Mouse (Mus musculus) adrenal gland, postnatal 25 days (tissue): ENCODE results near the gene Kcnk1. TPM values are rescaled to one million over a fixed set of nuclear protein-coding genes. Genes with fewer than 3 reads are reported as not detected.

Experiments
- DNase-seq: peaks from one replicate; pipeline ENCODE4 v3.0.0; 2021; ENCODE audit warnings: mixed read lengths
- total RNA-seq: library from RNA; stranded (reverse); gene quantifications from 2 replicates; pipeline ENCODE4 v1.2.3, GENCODE M21; 2021

The Kcnk1 gene
- total RNA-seq, 1 experiment from 2014 or later = 1.8 TPM

GRCm38 (mm10) chr8:126062844-126063243 lies 67.9 kb downstream of the Kcnk1 start:
- DNase-seq = no peak

DNA sequence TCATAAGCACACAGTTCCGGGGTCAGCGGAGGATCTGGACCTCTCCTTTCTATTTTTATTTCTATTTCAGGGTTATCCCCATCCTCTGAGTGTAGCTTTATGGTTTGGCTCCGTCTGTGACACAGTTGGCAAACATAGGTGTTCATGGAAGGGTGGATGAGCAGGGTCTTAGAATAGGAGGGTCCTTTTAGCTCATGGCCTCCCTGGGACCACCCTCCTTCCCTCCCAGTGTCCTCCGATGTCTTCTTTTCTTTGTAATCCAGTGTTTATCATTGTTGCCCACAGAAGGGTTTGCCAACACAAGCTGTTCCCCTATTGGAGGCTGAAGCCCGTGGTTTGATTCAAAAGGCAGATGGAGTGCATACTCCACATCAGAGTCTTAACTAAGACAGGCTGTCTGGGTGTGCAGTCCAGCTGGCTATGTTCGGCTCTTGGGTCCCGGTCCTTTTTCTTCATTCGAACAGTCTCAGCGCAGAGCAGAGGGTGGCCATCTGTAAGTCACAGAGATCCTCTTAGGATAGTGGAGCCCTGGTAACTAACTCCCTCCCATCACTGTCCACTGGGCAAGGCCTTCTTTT lies 69.0 kb downstream of the Kcnk1 start:
- DNase-seq = no peak

GRCm38 (mm10) chr8:126064587-126065145 lies 69.7 kb downstream of the Kcnk1 start:
- no peak for DNase-seq

DNA sequence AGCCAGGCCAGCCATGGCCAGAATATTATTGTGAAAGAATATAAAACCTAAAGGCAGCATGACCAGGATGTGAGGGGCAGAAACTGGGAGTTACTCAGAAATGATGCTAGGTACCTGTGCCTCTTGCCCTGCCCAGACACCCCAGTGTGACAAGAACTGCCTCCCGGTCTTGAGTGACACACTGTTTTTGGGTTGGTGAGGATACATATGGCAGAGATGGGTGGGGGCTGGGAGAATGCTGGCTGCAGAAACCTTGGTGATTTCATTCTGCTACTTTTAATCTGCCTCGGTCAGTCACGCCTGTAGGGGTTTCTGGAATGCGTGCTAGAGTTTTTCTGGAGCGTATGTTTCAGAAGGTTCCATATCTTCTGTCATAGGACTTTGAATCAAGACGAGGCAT lies 72.3 kb downstream of the Kcnk1 start:
- no peak for DNase-seq

GRCm38 (mm10) chr8:126068136-126068535 lies 73.2 kb downstream of the Kcnk1 start:
- DNase-seq = no peak

GRCm38 (mm10) chr8:126072678-126073077 lies 77.7 kb downstream of the Kcnk1 start:
- DNase-seq = no peak

DNA sequence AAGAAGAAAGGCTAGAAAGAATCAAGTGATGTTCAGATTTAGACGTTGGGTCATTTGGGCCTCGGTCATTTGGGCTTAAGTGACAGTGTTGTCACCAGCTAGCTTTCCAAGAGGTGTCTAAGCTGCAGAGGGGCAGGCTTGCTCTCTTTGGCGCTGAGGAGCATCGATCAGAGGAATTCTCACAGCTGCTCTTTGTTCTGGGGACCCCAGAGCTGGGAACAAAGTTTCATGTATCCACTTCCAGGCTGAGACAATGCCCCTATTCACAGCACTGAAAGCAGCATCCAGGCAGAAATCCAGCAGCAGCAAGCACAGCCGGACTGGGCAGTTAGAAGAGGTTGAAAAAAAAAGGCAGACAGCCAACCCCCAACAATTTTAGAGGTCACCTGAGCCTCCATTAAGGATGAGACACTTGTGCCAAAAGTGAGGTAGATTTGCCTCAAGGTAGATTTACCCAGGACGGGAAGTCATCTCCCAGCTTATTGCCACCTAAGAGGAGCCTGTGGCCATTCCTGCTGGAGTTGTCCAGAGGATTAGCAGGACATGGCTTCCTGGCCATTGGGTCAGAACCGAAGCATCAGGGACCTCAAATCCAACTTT lies 78.3 kb downstream of the Kcnk1 start:
- DNase-seq = no peak

DNA sequence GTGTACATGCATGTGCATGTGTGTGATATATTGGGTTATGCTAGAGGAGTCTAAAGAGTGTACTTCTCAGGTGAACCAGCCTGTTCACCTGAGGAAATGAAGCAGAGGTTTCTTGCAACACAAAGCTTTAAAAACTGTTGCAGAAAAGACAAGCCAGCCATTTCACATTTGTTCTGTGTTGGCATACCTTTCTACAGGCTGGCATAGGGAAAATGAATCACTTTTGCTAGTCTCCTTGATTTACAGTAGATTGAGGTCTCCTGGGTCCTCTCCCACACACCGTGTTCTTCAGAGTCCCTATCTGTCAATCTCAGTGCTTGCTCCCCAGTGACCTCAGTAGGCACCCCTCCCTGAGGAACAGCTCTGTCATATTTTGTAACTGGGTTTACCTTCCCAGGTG lies 79.1 kb downstream of the Kcnk1 start:
- no peak for DNase-seq

GRCm38 (mm10) chr8:126075400-126075799 lies 80.4 kb downstream of the Kcnk1 start:
- DNase-seq = peak; percentile 84

Other genes starting within 250 kb of the Kcnk1 start
- gene Pcnx2, start 96.9 kb upstream of the Kcnk1 start, total RNA-seq = 0.27 and 0.81 TPM in 2 replicates
- 3.4 TPM in 2 replicates for gene Map3k21, start 84.7 kb upstream of the Kcnk1 start, total RNA-seq